Mouse (Mus musculus) hindbrain, embryonic 16.5 days (tissue): ENCODE data around the gene Slc16a14. TPM values are rescaled to one million over a fixed set of nuclear protein-coding genes. Genes with fewer than 3 reads are reported as not detected.

Experiments used
- ATAC-seq: fragments of 200-750 bp; cut with Nextera tagmentation; 2 replicates; pipeline ENCODE4 v1.8.0; 2017; ENCODE audit warnings: moderate TSS enrichment, moderate library complexity
- H3K27ac ChIP-seq: fragments of 300-500 bp; sonication (generic); 2 replicates; pipeline ENCODE4 v1.5.1; 2014; ENCODE audit warnings: low read depth, mild to moderate bottlenecking, control low read depth, low read length, moderate library complexity
- H3K27me3 ChIP-seq: fragments of 300-500 bp; sonication (generic); replicated peaks from 2 replicates; pipeline ENCODE4 v1.6.1; 2014; ENCODE audit warnings: low read length; ENCODE audit not compliant: control insufficient read depth, insufficient read depth
- H3K36me3 ChIP-seq: fragments of 300-500 bp; sonication (generic); 2 replicates; pipeline ENCODE4 v1.6.1; 2014; ENCODE audit warnings: mild to moderate bottlenecking, low read length, moderate library complexity, mixed read lengths; ENCODE audit not compliant: control insufficient read depth, insufficient read depth
- H3K4me1 ChIP-seq: fragments of 300-500 bp; sonication (generic); 2 replicates; pipeline ENCODE4 v1.6.1; 2014; ENCODE audit warnings: low read depth, low read length; ENCODE audit not compliant: control insufficient read depth, insufficient read depth
- H3K4me2 ChIP-seq: fragments of 300-500 bp; sonication (generic); 2 replicates; pipeline ENCODE4 v1.6.1; 2014; ENCODE audit warnings: mild to moderate bottlenecking, low read length, control low read depth, moderate library complexity
- H3K4me3 ChIP-seq: fragments of 300-500 bp; sonication (generic); 2 replicates; pipeline ENCODE4 v1.5.1; 2014; ENCODE audit warnings: mild to moderate bottlenecking, low read length, control low read depth, moderate library complexity
- H3K9ac ChIP-seq: fragments of 300-500 bp; sonication (generic); 2 replicates; pipeline ENCODE4 v1.6.1; 2014; ENCODE audit warnings: low read depth, mild to moderate bottlenecking, control low read depth, low read length, moderate library complexity
- H3K9me3 ChIP-seq: fragments of 300-500 bp; sonication (generic); 2 replicates; pipeline ENCODE4 v1.6.1; 2014; ENCODE audit warnings: mild to moderate bottlenecking, low read length, moderate library complexity; ENCODE audit not compliant: control insufficient read depth
- WGBS: fragments of 180-500 bp; shearing (Covaris S2); extraction: QIAGEN DNeasy Blood & Tissue Kit; methylation state at CpG from one replicate; pipeline ENCODE4 v1.1.7; 2014; 5-methylcytosine and 5-hydroxymethylcytosine counted together
- polyA plus RNA-seq: library from polyadenylated mRNA; unstranded; fragments of >200 nt; fragmentation: Nextera tagmentation; extraction: Ambion mirVana; gene quantifications from 2 replicates; pipeline ENCODE4 v1.2.1, GENCODE M21; 2015

Gene Slc16a14
- polyA plus RNA-seq, 1 experiment from 2014 or later = 15.0 TPM

GRCm38 (mm10) chr1:84890503-84890902, 44.4 kb downstream of the Slc16a14 start:
- Histone ChIP-seq H3K4me3 (no peak overlapping the region), H3K9ac (no peak overlapping the region), H3K27ac (no peak overlapping the region), H3K36me3 (no peaks in the 10 kb centered on the region), H3K4me1 (no peaks in the 10 kb centered on the region; the same call in 1 of the 2 replicates), H3K4me2 (no peak overlapping the region), H3K9me3 (no peaks in the 10 kb centered on the region), H3K27me3 (no peaks in the 10 kb centered on the region)
- ATAC-seq = no peak
- WGBS = 80% methylated on average over 7 of the region's 7 CpGs

GRCm38 (mm10) chr1:84890005-84890393, 44.9 kb downstream of the Slc16a14 start:
- WGBS = 12% methylated on average over 7 of the region's 7 CpGs
- peak overlapping the region; percentile 11 for H3K4me2 ChIP-seq
- H3K27me3 ChIP-seq = no peaks in the 10 kb centered on the region
- no peak overlapping the region for H3K9ac ChIP-seq
- no peak overlapping the region for H3K4me3 ChIP-seq
- peak; percentile 77 for ATAC-seq
- no peaks in the 10 kb centered on the region; the same call in 1 of the 2 replicates for H3K4me1 ChIP-seq
- no peaks in the 10 kb centered on the region for H3K9me3 ChIP-seq
- no peak overlapping the region for H3K27ac ChIP-seq
- H3K36me3 ChIP-seq = no peaks in the 10 kb centered on the region

GRCm38 (mm10) chr1:84889330-84890004, 45.5 kb downstream of the Slc16a14 start:
- Histone ChIP-seq H3K9ac (no peak overlapping the region), H3K4me1 (no peaks in the 10 kb centered on the region; the same call in 1 of the 2 replicates), H3K4me2 (peak overlapping the region; percentile 11), H3K36me3 (no peaks in the 10 kb centered on the region), H3K4me3 (no peak overlapping the region), H3K27ac (peak overlapping the region; percentile 29; the same call in 1 of the 2 replicates), H3K27me3 (no peaks in the 10 kb centered on the region), H3K9me3 (no peaks in the 10 kb centered on the region)
- WGBS = 49% methylated on average over 8 of the region's 8 CpGs
- ATAC-seq = 0 out of 2 replicates have a peak, but pooled peaks have one; percentile 41

GRCm38 (mm10) chr1:84885921-84886320, 49.0 kb downstream of the Slc16a14 start:
- no peaks in the 10 kb centered on the region; the same call in 1 of the 2 replicates for H3K4me1 ChIP-seq
- H3K27me3 ChIP-seq = no peaks in the 10 kb centered on the region
- no peaks in the 10 kb centered on the region for H3K9me3 ChIP-seq
- H3K4me3 ChIP-seq = no peak overlapping the region
- no peak overlapping the region for H3K27ac ChIP-seq
- H3K9ac ChIP-seq = no peak overlapping the region
- H3K4me2 ChIP-seq = no peak overlapping the region
- ATAC-seq = no peak
- no peaks in the 10 kb centered on the region for H3K36me3 ChIP-seq
- 88% methylated on average over 6 of the region's 6 CpGs for WGBS

GRCm38 (mm10) chr1:84885174-84885573, 49.8 kb downstream of the Slc16a14 start:
- 82% methylated on average over 3 of the region's 3 CpGs for WGBS
- H3K27ac ChIP-seq = no peak overlapping the region

DNA sequence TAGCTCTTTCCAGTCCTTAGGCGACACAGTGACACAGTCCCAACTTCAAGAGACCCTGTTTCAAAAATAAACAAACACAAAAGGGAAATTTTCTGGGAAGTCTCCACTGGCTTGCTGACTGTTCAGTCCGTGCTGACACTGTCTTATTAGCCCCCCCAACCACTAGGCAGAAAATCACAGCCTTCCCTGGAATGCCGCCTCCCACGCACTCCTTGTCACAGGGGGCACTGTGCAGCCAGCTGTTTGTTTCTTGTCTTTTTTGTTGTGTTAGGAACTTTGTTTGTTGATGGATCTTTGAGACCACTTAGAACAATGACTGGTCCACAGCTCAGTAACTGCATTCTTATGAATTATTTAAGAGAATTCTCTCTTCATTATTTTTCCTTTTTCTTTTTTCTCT, 51.0 kb downstream of the Slc16a14 start:
- 61% methylated on average over 4 of the region's 4 CpGs for WGBS

More at GRCm38 (mm10) chr1:84885174-84885573, 49.8 kb downstream of the Slc16a14 start:
- Histone ChIP-seq H3K9me3 (no peaks in the 10 kb centered on the region), H3K27me3 (no peaks in the 10 kb centered on the region), H3K9ac (no peak overlapping the region), H3K36me3 (no peaks in the 10 kb centered on the region), H3K4me2 (no peak overlapping the region), H3K4me3 (no peak overlapping the region), H3K4me1 (no peaks in the 10 kb centered on the region; the same call in 1 of the 2 replicates)
- ATAC-seq = no peak

GRCm38 (mm10) chr1:84882937-84883336, 52.0 kb downstream of the Slc16a14 start:
- ATAC-seq = no peak
- Histone ChIP-seq H3K9ac (no peak overlapping the region), H3K27ac (no peak overlapping the region), H3K9me3 (no peaks in the 10 kb centered on the region), H3K4me3 (no peak overlapping the region), H3K4me1 (no peaks in the 10 kb centered on the region), H3K4me2 (no peak overlapping the region), H3K36me3 (no peaks in the 10 kb centered on the region), H3K27me3 (no peaks in the 10 kb centered on the region)
- 96% methylated on average over 4 of the region's 4 CpGs for WGBS

More for the DNA sequence above, 51.0 kb downstream of the Slc16a14 start:
- Histone ChIP-seq H3K36me3 (no peaks in the 10 kb centered on the region), H3K27ac (no peak overlapping the region), H3K9ac (no peak overlapping the region), H3K9me3 (no peaks in the 10 kb centered on the region), H3K4me1 (no peaks in the 10 kb centered on the region), H3K4me3 (no peak overlapping the region), H3K4me2 (no peak overlapping the region), H3K27me3 (no peaks in the 10 kb centered on the region)
- no peak for ATAC-seq

DNA sequence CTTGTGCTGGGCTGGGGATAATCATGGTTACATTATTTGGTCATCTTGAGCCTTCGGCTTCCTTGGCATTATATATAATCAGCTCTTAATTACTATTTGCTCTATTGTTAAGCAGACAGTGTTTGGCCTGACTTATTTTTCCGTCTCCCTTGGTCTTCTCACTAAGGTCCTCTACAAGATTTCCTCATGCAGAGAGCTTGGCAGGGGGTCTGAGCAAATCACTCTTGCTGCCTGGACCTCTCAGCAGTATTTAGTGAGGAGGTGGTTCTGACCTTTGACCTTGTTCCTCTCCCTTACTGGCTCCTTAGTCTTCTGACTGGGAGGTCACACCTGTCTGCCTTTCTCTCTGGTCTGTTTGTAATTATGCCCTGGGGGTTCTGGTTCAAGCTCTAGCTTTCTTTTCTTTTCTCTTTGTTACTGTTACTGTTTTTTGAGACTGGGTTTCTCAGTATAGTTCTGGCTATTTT, 52.8 kb downstream of the Slc16a14 start:
- no peak for ATAC-seq
- no peaks in the 10 kb centered on the region for H3K4me1 ChIP-seq
- no peaks in the 10 kb centered on the region for H3K36me3 ChIP-seq
- 39% methylated on average over 2 of the region's 2 CpGs for WGBS
- H3K27ac ChIP-seq = no peak overlapping the region
- H3K9me3 ChIP-seq = no peaks in the 10 kb centered on the region
- H3K4me3 ChIP-seq = no peak overlapping the region
- H3K27me3 ChIP-seq = no peaks in the 10 kb centered on the region
- H3K4me2 ChIP-seq = no peak overlapping the region
- H3K9ac ChIP-seq = no peak overlapping the region

DNA sequence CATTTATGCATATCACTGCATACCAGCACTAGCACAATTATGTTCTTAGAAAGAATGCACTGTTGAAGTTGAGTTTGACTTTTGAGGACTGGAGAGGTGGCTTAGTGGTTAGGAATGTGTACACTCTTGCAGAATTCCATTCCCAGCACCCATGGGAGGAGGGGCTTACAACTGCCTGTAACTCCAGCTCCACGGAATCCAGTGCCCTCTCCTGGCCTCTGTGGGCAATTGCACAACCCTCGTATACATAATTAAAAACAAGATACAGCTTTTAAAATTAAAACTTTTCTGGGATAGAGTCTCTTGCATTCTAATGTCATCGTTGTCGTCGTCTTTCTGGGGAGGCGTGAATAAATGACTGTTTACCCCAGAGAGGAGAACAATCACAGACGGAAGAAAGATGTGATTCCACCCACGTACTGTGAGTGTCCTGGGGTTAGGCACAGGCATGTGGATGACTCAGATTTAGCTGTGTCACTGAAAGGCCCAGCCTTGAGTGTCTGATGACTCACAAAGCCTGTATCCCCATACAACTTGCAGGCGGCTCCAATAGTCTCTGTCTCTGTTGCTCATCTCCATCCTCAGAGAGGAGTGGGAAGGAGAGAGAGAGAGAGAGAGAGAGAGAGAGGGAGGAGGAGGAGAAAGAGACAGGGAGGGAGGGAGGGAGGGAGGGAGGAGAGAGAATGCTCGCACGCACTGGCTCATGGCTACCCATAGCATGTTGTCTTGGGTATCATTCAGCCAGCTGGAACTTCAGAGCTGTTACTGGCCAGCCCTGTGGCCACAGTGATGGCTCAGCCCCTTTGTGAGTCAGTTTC, 53.5 kb downstream of the Slc16a14 start:
- no peak for ATAC-seq
- Histone ChIP-seq H3K4me2 (no peak overlapping the region), H3K4me1 (no peaks in the 10 kb centered on the region), H3K36me3 (no peaks in the 10 kb centered on the region), H3K9ac (no peak overlapping the region), H3K4me3 (no peak overlapping the region), H3K9me3 (no peaks in the 10 kb centered on the region), H3K27ac (no peak overlapping the region), H3K27me3 (no peaks in the 10 kb centered on the region)
- 66% methylated on average over 11 of the region's 11 CpGs for WGBS
